Mouse (Mus musculus): ENCODE data around the gene Acap2.

Gene Acap2

GRCm38 (mm10) chr16:31167017-31167887 lies 33.8 kb downstream of the Acap2 start:
- no peak for DNase-seq (ENCODE audit: low spot score)

GRCm38 (mm10) chr16:31165907-31166306 lies 35.1 kb downstream of the Acap2 start:
- DNase-seq (ENCODE audit: low spot score) = peak; percentile 72

GRCm38 (mm10) chr16:31165467-31165866 lies 35.6 kb downstream of the Acap2 start:
- DNase-seq (ENCODE audit: low spot score) = peak; percentile 69

DNA sequence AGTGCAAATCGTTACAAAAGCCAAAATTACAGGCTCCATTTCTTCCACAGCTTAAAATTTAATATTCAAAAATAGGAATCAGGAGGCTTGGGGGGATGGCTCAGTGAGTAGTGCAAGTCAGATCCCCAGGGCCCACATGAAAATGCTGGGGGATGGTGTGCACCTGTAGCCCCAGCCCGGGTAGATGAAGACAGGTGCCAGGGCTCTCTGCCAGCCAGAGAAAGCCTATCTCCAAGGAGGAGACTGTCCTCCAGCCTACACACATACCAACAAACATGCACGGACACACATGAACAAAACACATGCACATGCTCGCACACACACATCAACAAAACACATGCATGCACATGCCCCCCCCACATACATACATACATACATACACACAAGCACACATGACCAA lies 36.9 kb downstream of the Acap2 start:
- DNase-seq (ENCODE audit: low spot score) = no peak

GRCm38 (mm10) chr16:31160486-31160885 lies 40.6 kb downstream of the Acap2 start:
- DNase-seq (ENCODE audit: low spot score) = no peak

GRCm38 (mm10) chr16:31159491-31159890 lies 41.6 kb downstream of the Acap2 start:
- DNase-seq (ENCODE audit: low spot score) = no peak

DNA sequence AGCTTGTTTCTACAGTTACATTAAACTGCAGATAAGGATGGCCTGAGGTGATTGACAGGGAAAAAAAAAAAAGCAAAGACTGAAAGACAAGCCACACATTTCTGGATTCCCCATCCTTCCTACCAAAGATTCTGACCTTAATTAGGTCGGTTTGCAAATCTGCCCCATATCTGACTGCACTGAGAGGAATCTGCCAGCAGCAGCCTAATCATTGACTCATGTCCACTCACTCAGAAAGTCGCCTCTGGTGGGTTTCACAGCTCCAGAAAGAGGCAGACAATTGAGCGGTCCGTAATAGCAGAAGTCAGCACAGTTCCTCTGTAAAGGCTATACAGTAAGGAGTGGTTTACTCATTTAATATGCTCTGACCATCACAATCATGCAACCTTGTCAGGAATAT lies 51.2 kb downstream of the Acap2 start:
- no peak for DNase-seq (ENCODE audit: low spot score)

DNA sequence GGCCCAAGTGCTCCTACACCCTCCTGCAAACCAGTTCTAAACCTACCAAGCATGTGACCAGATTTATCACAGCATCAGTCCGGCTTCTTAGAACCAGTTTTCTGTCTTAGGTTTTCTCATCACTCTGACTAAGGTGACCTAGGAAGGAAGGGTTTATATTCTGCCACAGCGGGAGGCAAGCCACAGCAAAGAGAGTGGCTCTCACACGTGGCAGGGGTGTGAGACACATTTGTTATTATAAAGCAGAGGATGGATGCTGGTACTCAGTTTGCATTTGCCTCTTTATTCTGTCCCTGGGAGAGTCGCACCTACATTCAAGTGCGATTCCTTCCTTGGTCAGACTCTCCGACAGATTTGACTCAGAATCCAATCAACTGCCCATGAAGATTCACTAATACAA lies 52.2 kb downstream of the Acap2 start:
- no peak for DNase-seq (ENCODE audit: low spot score)

- DNase-seq (ENCODE audit: low spot score) = no peak
These were observed 53.3 kb downstream of the Acap2 start for GRCm38 (mm10) chr16:31147766-31148165.

- DNase-seq (ENCODE audit: low spot score) = no peak
These were observed 59.1 kb downstream of the Acap2 start for GRCm38 (mm10) chr16:31141916-31142315.

- DNase-seq (ENCODE audit: low spot score) = no peak
These were observed 64.3 kb downstream of the Acap2 start for GRCm38 (mm10) chr16:31136616-31137253.

- no peak for DNase-seq (ENCODE audit: low spot score)
These were observed 65.5 kb downstream of the Acap2 start for GRCm38 (mm10) chr16:31135519-31135918.

DNA sequence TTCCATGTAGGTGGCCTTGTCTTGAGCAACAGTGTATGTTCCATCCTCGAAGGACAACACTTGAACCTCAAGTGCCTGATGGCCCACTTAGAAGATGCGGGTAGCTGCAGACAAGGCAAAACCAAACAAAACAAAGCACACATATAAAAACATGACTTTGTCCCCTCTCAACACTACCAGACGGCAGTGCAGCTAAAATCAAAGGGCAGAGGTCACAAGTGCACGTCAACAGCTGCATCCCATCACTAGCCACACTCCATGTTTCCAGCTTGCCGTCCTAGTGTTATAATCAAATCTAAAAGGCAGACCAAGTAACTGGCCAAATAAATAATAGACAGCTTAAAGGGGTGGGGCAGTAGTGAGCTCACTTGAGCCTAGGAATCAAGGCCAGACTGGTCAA lies 69.5 kb downstream of the Acap2 start:
- DNase-seq (ENCODE audit: low spot score) = no peak

DNA sequence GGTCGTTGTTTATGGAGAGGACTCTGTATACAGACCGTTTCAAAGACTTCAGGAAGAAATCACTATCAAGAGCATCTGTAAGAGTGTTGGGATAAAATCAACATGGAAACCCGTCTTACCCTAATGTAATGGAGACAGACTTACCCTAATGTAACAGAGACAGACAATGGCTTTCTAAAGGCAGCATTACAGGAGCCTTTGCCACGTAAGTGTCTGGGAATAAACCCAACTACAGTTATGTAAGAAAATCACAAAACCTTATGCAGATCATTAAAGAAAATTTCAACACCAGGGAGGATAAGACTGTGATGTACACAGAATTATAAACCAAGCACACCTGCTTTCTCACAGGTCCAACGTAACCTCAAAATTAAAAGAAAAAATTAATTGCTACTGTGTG lies 72.9 kb downstream of the Acap2 start:
- DNase-seq (ENCODE audit: low spot score) = peak; percentile 41

DNA sequence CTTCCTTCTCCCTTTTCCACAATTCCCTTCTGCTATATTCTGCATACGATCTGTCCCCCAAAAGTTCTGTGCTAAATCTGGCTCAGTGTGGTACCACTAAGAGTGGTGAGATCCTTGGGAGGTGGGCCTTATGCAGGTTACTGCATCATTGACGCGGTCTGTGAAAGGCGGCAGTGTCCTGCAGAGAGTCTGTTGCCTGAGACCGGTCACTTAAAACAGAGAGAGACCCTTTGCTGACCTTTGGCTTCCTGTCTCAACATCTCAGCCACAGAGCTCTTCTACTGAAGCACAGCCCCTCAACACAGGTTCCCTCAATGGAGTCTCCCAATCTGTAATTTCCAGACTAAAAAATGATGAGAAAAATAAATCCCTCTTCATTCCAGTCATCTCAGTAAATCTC lies 76.1 kb downstream of the Acap2 start:
- DNase-seq (ENCODE audit: low spot score) = no peak

- no peak for DNase-seq (ENCODE audit: low spot score)
These were observed 79.4 kb downstream of the Acap2 start for GRCm38 (mm10) chr16:31121612-31122011.

GRCm38 (mm10) chr16:31113596-31113995 lies 87.4 kb downstream of the Acap2 start:
- DNase-seq (ENCODE audit: low spot score) = no peak

DNA sequence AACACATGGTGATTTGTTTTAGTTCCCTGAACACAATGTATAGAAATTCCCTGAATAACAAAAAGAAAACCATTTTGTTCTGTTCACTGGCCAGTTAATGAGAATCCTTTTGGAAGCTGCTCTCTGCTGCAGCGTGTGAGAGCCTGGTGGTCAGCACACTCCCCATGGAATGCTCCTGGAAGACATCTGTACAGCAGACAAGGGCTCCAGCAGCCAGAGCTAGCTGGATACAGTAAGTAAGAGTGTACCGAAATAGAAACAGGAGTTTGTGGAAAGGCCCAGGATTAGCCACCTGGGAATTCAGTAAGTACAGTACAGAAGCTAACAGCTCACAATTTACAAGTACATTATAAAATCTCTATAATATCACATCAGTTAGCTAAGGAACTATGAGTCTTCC lies 99.7 kb downstream of the Acap2 start:
- no peak for DNase-seq (ENCODE audit: low spot score)

- DNase-seq (ENCODE audit: low spot score) = no peak
These were observed 101.1 kb downstream of the Acap2 start for GRCm38 (mm10) chr16:31099906-31100305.

DNA sequence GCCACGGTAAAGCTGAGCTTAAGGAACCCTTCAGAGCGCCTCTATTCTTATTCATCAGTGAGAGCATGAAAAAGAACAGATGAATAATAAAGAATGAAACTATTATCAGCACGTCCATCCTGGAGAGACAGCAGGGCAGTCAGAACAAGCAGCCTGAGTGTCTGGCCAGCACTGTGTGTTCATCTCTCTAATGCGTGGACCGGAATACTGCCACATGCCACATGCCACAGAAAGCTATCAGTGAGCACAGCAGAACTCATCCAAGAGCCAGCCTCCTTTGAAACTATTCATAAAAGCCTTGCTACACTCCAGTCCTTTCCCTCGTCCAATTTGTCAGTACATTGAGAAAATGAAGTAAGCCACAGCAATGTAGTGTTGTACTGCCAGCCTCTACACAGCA lies 107.0 kb downstream of the Acap2 start:
- DNase-seq (ENCODE audit: low spot score) = no peak

GRCm38 (mm10) chr16:31093186-31093585 lies 107.9 kb downstream of the Acap2 start:
- DNase-seq (ENCODE audit: low spot score) = no peak

DNA sequence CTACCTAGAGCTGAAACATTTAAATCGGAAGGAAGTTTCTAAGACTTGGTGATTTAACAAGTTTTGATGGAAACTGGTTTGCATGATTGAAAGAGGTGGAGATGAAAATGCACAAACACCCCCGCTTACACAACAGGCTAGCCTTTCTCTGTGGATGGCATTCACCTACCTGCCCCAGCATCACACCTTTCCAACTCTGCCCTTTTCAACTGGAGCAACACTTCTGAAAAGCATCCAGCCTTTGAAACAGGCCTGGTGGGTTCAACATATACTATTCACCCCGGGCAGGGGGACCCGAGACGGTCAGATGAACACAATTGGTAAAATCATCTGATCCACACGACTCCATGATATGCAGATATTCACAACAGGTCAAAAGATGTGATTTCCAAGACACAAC lies 119.2 kb downstream of the Acap2 start:
- DNase-seq (ENCODE audit: low spot score) = no peak

GRCm38 (mm10) chr16:31081125-31081664 lies 119.8 kb downstream of the Acap2 start, which contains the start of gene Xxylt1:
Xxylt1 (minus strand) TSS chr16:31081432.
- peak; percentile 96 for DNase-seq (ENCODE audit: low spot score)
